Mouse (Mus musculus) forebrain, embryonic 10.5 days (tissue): ENCODE data around the gene Cwh43. TPM values are rescaled to one million over a fixed set of nuclear protein-coding genes. Genes with fewer than 3 reads are reported as not detected.

Experiments
- DNase-seq: peaks from one replicate; pipeline ENCODE4 v3.0.0-alpha.2; 2017; ENCODE audit warnings: low spot score; ENCODE audit errors: extremely low spot score
- H3K27ac ChIP-seq: fragments of 300-500 bp; sonication (generic); 2 replicates; pipeline ENCODE4 v1.5.1; 2016; ENCODE audit warnings: mild to moderate bottlenecking
- H3K27me3 ChIP-seq: fragments of 300-500 bp; sonication (generic); 2 replicates; pipeline ENCODE4 v1.6.1; 2016; ENCODE audit warnings: mild to moderate bottlenecking; ENCODE audit not compliant: poor library complexity, severe bottlenecking
- H3K36me3 ChIP-seq: fragments of 300-500 bp; sonication (generic); replicated peaks from 2 replicates; pipeline ENCODE4 v1.6.1; 2016; ENCODE audit warnings: mild to moderate bottlenecking, moderate library complexity
- H3K4me1 ChIP-seq: fragments of 300-500 bp; sonication (generic); 2 replicates; pipeline ENCODE4 v1.6.1; 2016
- H3K4me3 ChIP-seq: fragments of 300-500 bp; sonication (generic); 2 replicates; pipeline ENCODE4 v1.5.1; 2016; ENCODE audit warnings: mild to moderate bottlenecking, moderate library complexity
- H3K9me3 ChIP-seq: fragments of 300-500 bp; sonication (generic); 2 replicates; pipeline ENCODE4 v1.6.1; 2016; ENCODE audit warnings: mild to moderate bottlenecking, moderate library complexity
- WGBS: fragments of 180-500 bp; shearing (Covaris S2); methylation state at CpG from one replicate; pipeline ENCODE4 v1.1.7; 2016; 5-methylcytosine and 5-hydroxymethylcytosine counted together
- polyA plus RNA-seq: library from polyadenylated mRNA; unstranded; fragments of >200 nt; fragmentation: Nextera tagmentation; extraction: Ambion mirVana; gene quantifications from 2 replicates; pipeline ENCODE4 v1.2.1, GENCODE M21; 2016

Gene Cwh43
- polyA plus RNA-seq, 1 experiment from 2014 or later: not detected

DNA sequence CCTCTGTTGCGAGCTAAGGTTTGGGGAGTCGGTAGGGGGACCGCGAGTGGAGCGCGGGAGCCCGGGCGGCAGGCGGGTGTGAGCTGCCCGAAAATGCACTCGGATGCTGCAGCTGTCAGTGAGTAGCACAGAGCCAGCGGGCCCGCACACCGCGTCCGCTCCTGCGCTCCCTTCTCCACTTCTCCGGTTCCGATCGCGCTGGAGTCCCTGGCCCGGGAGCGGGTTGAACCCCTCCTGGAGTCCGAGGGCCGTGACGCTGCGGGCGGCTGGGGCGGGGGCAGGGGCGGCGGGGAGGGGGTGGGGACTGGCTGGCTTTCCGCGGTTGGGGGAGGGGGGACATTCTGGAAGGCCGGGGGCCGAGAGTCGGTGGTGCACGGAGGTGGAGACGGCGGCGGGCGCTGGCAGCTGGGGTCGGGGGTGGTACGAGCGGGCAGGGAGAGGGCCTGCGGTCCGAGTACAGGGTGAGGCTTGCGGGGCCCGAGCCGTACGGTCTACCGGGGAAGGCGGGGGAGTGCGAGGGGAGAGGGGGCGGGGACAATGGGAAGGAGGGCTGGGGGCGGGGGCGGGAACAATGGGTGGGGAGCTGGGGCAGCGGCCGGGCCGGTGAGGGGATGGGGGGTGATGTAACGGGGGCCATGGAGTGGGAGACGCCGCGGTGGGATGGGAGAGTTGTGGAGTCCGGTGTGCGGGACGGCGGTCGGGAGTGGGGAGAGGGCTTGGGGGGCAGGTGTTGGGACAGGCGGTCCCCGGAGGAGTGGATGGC is 85.4 kb downstream of the Cwh43 start:
- no peaks in the 10 kb centered on the region for H3K9me3 ChIP-seq
- H3K4me3 ChIP-seq: peak overlapping the region; percentile 89
- H3K4me1 ChIP-seq: peaks cover 16% of the 10 kb centered on the region
- no peaks in the 10 kb centered on the region for H3K36me3 ChIP-seq
- peak overlapping the region; percentile 95 for H3K27ac ChIP-seq
- DNase-seq: peak; percentile 54
- 1% methylated on average over 70 of the region's 70 CpGs for WGBS
- H3K27me3 ChIP-seq: no peaks in the 10 kb centered on the region

DNA sequence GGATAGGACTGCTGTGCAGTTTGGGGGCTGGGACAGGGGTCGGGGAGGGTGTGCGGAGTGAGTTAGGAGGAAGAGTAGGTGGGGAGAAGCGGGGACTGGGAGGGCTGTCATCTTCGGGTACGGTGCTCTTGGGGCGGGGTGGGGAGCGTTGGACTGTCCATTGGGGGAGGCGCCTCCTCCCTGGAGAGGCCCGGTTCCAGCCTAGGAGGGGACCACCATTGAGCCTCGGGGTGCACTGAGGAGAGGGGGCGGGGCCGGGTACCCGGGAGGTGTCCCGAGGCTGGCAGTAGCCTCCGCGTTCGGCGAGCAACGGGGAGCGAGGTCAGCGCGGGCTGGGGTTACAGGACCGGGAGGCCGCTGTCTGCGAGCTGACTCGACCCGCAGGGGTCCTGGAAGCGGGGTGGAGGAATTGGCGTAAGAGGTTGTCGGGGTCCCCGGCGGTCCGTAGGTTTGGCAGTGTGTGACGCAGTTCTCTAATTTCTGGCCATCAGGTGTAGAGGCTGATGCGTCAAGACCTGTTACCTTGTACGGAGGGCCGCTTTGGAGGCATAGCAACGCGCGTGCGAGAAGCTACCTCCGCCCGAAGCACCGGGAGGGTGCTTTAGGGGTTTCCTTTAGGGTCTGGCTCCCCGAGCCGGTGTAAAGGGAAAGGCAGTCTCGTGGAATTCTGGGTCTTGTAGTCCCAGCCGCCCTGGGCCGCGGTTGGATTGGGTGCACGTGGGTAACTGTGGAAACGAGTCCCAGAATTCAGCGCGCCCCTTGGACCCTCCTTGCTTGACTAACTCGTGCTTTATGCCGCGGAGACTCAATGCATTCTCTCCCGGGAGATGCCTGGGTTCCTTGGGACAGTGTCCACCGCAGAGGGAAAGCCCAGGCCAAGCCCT is 86.2 kb downstream of the Cwh43 start:
- Histone ChIP-seq H3K27me3 (no peaks in the 10 kb centered on the region), H3K27ac (peak overlapping the region; percentile 95), H3K9me3 (no peaks in the 10 kb centered on the region), H3K4me1 (peaks cover 14% of the 10 kb centered on the region), H3K4me3 (peak overlapping the region; percentile 89), H3K36me3 (peaks cover 3% of the 10 kb centered on the region; the same call in 1 of the 2 replicates)
- peak; percentile 92 for DNase-seq
- under 1% methylated on average over 59 of the region's 59 CpGs for WGBS

DNA sequence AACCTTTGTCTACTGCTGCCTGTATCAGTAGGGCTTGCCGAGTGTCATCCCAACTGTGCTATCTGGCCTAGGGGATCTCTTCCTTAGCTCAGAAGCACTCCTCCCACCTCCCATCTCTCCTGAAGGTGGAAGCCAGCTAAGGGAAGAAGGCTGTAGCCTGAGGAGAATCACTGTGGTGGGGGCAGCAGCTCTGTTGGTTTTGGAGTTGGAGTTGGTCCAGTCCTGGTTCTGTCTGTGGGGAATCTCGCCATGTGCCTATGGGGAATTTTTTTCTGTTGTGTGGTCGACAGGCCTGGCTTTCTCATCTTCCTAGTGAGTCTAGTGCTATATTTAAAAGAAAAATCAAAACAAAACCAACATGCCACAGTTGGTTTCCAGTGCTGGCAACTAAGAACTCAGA is 91.5 kb downstream of the Cwh43 start:
- 74% methylated on average over 3 of the region's 3 CpGs for WGBS
- H3K27ac ChIP-seq: no peak overlapping the region
- no peak for DNase-seq

GRCm38 (mm10) chr5:73498559-73498958 is 92.7 kb downstream of the Cwh43 start:
- Histone ChIP-seq H3K27ac (no peak overlapping the region), H3K27me3 (no peaks in the 10 kb centered on the region), H3K4me1 (peaks cover 25% of the 10 kb centered on the region), H3K9me3 (no peaks in the 10 kb centered on the region), H3K36me3 (peaks cover 21% of the 10 kb centered on the region), H3K4me3 (no peak overlapping the region)
- DNase-seq: no peak
- 92% methylated on average over 8 of the region's 8 CpGs for WGBS

More for the DNA sequence above, 91.5 kb downstream of the Cwh43 start:
- Histone ChIP-seq H3K27me3 (no peaks in the 10 kb centered on the region), H3K36me3 (peaks cover 19% of the 10 kb centered on the region), H3K9me3 (no peaks in the 10 kb centered on the region), H3K4me3 (no peak overlapping the region), H3K4me1 (peaks cover 20% of the 10 kb centered on the region)

GRCm38 (mm10) chr5:73500867-73501440 is 95.1 kb downstream of the Cwh43 start:
- H3K27ac ChIP-seq: no peak overlapping the region
- no peaks in the 10 kb centered on the region for H3K9me3 ChIP-seq
- no peaks in the 10 kb centered on the region for H3K27me3 ChIP-seq
- peaks cover 36% of the 10 kb centered on the region for H3K4me1 ChIP-seq
- DNase-seq: no peak
- 93% methylated on average over 7 of the region's 7 CpGs for WGBS
- peaks cover 25% of the 10 kb centered on the region for H3K36me3 ChIP-seq
- no peak overlapping the region for H3K4me3 ChIP-seq

DNA sequence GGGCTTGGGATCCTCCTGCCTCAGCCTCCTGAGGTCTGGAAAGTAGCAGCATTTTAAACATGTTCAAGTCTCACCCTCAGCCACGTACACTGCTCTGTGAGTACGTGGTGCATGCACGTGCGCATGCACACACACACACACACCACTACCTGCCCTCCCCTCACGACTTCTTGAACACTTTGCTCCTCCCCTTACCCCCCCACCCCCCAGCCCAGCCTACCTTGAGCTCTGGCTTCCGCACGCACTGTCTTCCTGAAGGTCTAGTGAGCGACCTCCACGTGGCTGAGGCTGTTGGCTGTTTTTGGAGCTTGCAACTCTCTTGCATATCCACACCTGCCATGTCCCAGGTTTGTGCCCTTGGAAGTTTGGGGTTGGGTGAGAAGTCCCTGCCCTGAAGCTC is 96.5 kb downstream of the Cwh43 start:
- Histone ChIP-seq H3K4me1 (peaks cover 36% of the 10 kb centered on the region), H3K36me3 (peaks cover 25% of the 10 kb centered on the region), H3K27ac (no peak overlapping the region), H3K27me3 (no peaks in the 10 kb centered on the region), H3K4me3 (no peak overlapping the region), H3K9me3 (no peaks in the 10 kb centered on the region)
- no peak for DNase-seq
- WGBS: 87% methylated on average over 9 of the region's 9 CpGs

Other genes with a start within 250 kb of the Cwh43 start
- gene Fryl, start 149.5 kb upstream of the Cwh43 start, polyA plus RNA-seq: 22.5 and 28.0 TPM in 2 replicates
- gene Ociad1, start 113.3 kb upstream of the Cwh43 start, polyA plus RNA-seq: 161 and 163 TPM in 2 replicates
- 8.7 and 9.8 TPM in 2 replicates for gene Ociad2, start 65.0 kb upstream of the Cwh43 start, polyA plus RNA-seq
- 49.6 and 50.8 TPM in 2 replicates for gene Dcun1d4, start 74.9 kb downstream of the Cwh43 start, polyA plus RNA-seq
- not detected in 2 replicates for gene Lrrc66, start 226.5 kb downstream of the Cwh43 start, polyA plus RNA-seq
- 19.7 and 20.4 TPM in 2 replicates for gene Sgcb, start 241.7 kb downstream of the Cwh43 start, polyA plus RNA-seq
- gene Spata18, start 245.3 kb downstream of the Cwh43 start, polyA plus RNA-seq: 0.09 TPM in 1 of 2 replicates, not detected in the other